ENCODE assay signal across 8 mouse cellular contexts in the genomic region with DNA sequence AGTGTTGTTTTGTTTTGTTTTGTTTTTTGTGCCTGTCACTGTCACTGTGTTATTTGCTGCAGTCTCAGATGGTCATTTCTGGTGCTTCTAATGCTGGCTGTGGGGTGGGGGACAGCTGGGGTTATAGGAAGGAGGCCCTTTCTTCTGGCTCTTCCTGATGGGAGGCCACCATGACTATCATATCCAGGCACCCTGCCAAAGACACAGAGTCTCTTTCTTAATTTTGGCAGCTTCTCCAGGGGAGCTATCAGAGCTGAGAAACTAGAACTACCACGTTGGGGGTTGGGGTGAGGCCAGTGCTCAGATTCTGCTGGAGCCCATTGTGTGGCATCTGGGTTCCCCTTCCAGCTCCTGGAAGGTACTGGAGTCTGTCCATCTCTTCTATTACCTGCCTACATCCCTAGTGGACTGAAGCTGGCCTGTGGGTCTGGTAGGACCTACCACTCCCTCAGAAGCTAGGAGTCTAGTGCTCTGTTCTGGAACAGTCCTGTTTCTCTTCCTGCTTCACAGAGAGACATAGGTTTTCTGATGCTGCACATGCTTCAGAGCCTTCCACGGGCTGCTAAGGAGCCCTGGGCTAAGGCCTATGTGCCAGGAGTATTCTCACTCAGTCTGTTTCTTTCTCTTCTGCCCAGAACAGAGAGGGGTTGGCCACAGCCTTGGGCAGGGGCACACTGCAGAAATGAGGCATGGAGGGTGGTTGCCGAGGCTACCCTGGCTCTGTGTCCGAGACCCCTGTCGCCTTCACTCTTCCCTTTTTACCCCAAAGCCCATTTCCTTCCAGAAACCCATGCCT. TPM values are rescaled to one million over a fixed set of nuclear protein-coding genes. Genes with fewer than 3 reads are reported as not detected.
DNase-seq lines count a peak whose midpoint lies in the region; ATAC-seq lines count a peak whose summit lies in the region.

No protein-coding gene starts in this region.

- WGBS in hindbrain, embryonic 16.5 days, result 47% methylated on average over 5 of the region's 5 CpGs
- 71% methylated on average over 5 of the region's 5 CpGs for WGBS in hindbrain, embryonic 10.5 days
- WGBS in forebrain, embryonic 12.5 days, result 66% methylated on average over 5 of the region's 5 CpGs

- H3K4me3 ChIP-seq in hindbrain, embryonic 16.5 days (ENCODE audit: low read length), result no peak overlapping the region
- no peak overlapping the region for H3K4me3 ChIP-seq in hindbrain, embryonic 10.5 days
- H3K4me3 ChIP-seq in forebrain, embryonic 12.5 days (replicated peaks), result no peak overlapping the region

- H3K36me3 ChIP-seq in hindbrain, embryonic 16.5 days (ENCODE audit: control insufficient read depth, insufficient read depth, low read length), result no peaks in the 10 kb centered on the region
- H3K36me3 ChIP-seq in hindbrain, embryonic 10.5 days, result no peaks in the 10 kb centered on the region
- no peaks in the 10 kb centered on the region for H3K36me3 ChIP-seq in forebrain, embryonic 12.5 days (replicated peaks)

- ATAC-seq in hindbrain, embryonic 16.5 days, result peak; percentile 46; the same call in 1 of the 2 replicates
- no peak for ATAC-seq in forebrain, embryonic 12.5 days (ENCODE audit: low FRiP score)

- H3K4me2 ChIP-seq in hindbrain, embryonic 16.5 days (ENCODE audit: low read length), result no peak overlapping the region
- H3K4me2 ChIP-seq in forebrain, embryonic 12.5 days, result no peak overlapping the region

- no peaks in the 10 kb centered on the region for H3K27me3 ChIP-seq in hindbrain, embryonic 16.5 days (replicated peaks; ENCODE audit: control insufficient read depth, insufficient read depth, low read length)
- no peaks in the 10 kb centered on the region for H3K27me3 ChIP-seq in hindbrain, embryonic 10.5 days (ENCODE audit: insufficient read depth, poor library complexity, severe bottlenecking)
- H3K27me3 ChIP-seq in forebrain, embryonic 12.5 days, result no peaks in the 10 kb centered on the region

- DNase-seq in hindbrain, embryonic 10.5 days (ENCODE audit: low spot score), result no peak
- DNase-seq in adrenal gland, postnatal 14 days, result peak; percentile 79
- DNase-seq in heart, postnatal 14 days, result peak; percentile 72 to 76
- peak; percentile 68 for DNase-seq in lung, postnatal 14 days
- no peak for DNase-seq in layer of hippocampus, postnatal 25 days (ENCODE audit: extremely low spot score in 1 of 2, low spot score in 1 of 2)
- DNase-seq in thymus, adult 18-20 months, result no peak

- H3K4me1 ChIP-seq in hindbrain, embryonic 16.5 days (ENCODE audit: control insufficient read depth, insufficient read depth, low read depth, low read length), result peaks cover 23% of the 10 kb centered on the region
- H3K4me1 ChIP-seq in hindbrain, embryonic 10.5 days (replicated peaks), result peaks cover 37% of the 10 kb centered on the region
- peaks cover 13% of the 10 kb centered on the region; the same call in 1 of the 2 replicates for H3K4me1 ChIP-seq in forebrain, embryonic 12.5 days

- intact Hi-C loops in heart, postnatal 14 days (cut with DNase I), result no loop called here

- no peak overlapping the region for H3K9ac ChIP-seq in hindbrain, embryonic 16.5 days (ENCODE audit: low read depth, low read length)
- no peak overlapping the region for H3K9ac ChIP-seq in forebrain, embryonic 12.5 days

- H3K27ac ChIP-seq in hindbrain, embryonic 16.5 days (ENCODE audit: low read depth, low read length), result peak overlapping the region; percentile 3; the same call in 1 of the 2 replicates
- H3K27ac ChIP-seq in hindbrain, embryonic 10.5 days, result no peak overlapping the region
- no peak overlapping the region for H3K27ac ChIP-seq in forebrain, embryonic 12.5 days

- H3K9me3 ChIP-seq in hindbrain, embryonic 16.5 days (ENCODE audit: control insufficient read depth, low read length), result no peaks in the 10 kb centered on the region
- no peaks in the 10 kb centered on the region for H3K9me3 ChIP-seq in hindbrain, embryonic 10.5 days
- H3K9me3 ChIP-seq in forebrain, embryonic 12.5 days, result no peaks in the 10 kb centered on the region

RNA-seq across cellular contexts. Expression of gene Baiap2, which starts 10.1 kb away (rescaled TPM):
- 22.8 and 23.9 TPM in 2 replicates for polyA plus RNA-seq in hindbrain, embryonic 16.5 days (2015; fragmentation: Nextera tagmentation; extraction: Ambion mirVana)
- polyA plus RNA-seq in hindbrain, embryonic 10.5 days (2016; fragmentation: Nextera tagmentation; extraction: Ambion mirVana), result 9.8 and 11.0 TPM in 2 replicates
- total RNA-seq in adrenal gland, postnatal 14 days (2021), result 20.8 TPM in 2 replicates
- 10 to 100 TPM in 1 of 2 experiments, 1 to 10 TPM in 1; 9.2 to 10.3 TPM for total RNA-seq in heart, postnatal 14 days (2021)
- total RNA-seq in layer of hippocampus, postnatal 25 days (2021), result 100 to 1,000 TPM; 226 to 231 TPM
- polyA plus RNA-seq in forebrain, embryonic 12.5 days (2016; fragmentation: Nextera tagmentation; extraction: Ambion mirVana), result 11.2 and 12.0 TPM in 2 replicates

RNA-seq across cellular contexts. Expression of gene Chmp6, which starts 39.4 kb away (rescaled TPM):
- polyA plus RNA-seq in hindbrain, embryonic 16.5 days (2015; fragmentation: Nextera tagmentation; extraction: Ambion mirVana), result 112 and 114 TPM in 2 replicates
- 112 and 114 TPM in 2 replicates for polyA plus RNA-seq in hindbrain, embryonic 10.5 days (2016; fragmentation: Nextera tagmentation; extraction: Ambion mirVana)
- total RNA-seq in adrenal gland, postnatal 14 days (2021), result 31.0 and 37.3 TPM in 2 replicates
- 10 to 100 TPM; 28.2 to 30.3 TPM for total RNA-seq in heart, postnatal 14 days (2021)
- total RNA-seq in layer of hippocampus, postnatal 25 days (2021), result 10 to 100 TPM; 38.0 to 39.7 TPM
- polyA plus RNA-seq in forebrain, embryonic 12.5 days (2016; fragmentation: Nextera tagmentation; extraction: Ambion mirVana), result 100 TPM in 2 replicates

Comparison
In these comparisons a context has a peak if more than half of its experiments do, and no peak if none do; other contexts are left out.
1. DNase-seq: peak in adrenal gland, postnatal 14 days (single experiment), heart, postnatal 14 days (2 of 2) and lung, postnatal 14 days (single experiment); none in hindbrain, embryonic 10.5 days (single experiment), layer of hippocampus, postnatal 25 days (0 of 2) and thymus, adult 18-20 months (0 of 2).
2. RNA of gene Baiap2, which starts 10.1 kb away (total RNA-seq): 226 to 231 TPM in layer of hippocampus, postnatal 25 days; 20.8 TPM in adrenal gland, postnatal 14 days and 9.2 to 10.3 TPM in heart, postnatal 14 days; every median in the first group is over 10 times any median in the second.